Mouse (Mus musculus) spleen, adult 2 months (tissue): Measurements from ENCODE around the gene Simc1.

ENCODE experiments used
- CTCF ChIP-seq: fragments of 200-500 bp; IDR thresholded peaks from 2 replicates; pipeline ENCODE4 v1.5.1; 2011; ENCODE audit warnings: mild to moderate bottlenecking, inconsistent platforms; ENCODE audit not compliant: insufficient read depth, insufficient read length, insufficient replicate concordance; ENCODE audit errors: extremely low read depth
- POLR2A ChIP-seq: fragments of 200-500 bp; IDR thresholded peaks from 2 replicates; pipeline ENCODE4 v1.6.1; 2011; ENCODE audit warnings: low read depth, low read length, inconsistent platforms

DNA sequence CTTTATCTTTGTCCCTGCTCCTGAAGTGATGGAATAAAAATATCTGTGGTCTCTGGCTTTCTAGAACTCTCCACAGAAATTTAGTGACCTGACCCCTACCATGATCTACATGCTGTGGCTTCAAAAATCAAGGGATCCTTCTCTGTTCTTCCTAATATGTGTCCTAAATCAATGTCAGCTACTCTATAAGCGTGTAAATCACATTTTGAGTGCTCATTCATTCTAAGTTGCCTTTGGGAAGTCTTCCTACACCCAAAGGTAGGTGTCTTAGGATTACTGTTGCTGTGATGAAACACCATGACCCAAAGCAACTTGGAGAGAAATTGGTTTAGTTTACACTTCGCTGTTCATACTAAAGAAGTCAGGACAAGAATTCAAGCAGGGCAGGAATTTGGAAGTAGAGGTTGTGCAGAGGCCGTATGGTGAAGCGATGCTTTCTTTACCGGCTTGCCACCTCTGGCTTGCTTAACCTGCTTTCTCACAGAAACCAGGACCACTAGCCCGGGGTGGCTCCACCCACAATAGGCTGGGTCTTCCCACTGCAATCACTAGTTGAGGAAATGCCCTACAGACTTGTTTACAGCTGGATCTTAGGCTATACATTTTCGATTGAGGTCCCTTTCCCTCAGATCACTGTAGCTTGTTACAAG lies 1.2 kb downstream of the Simc1 start:
- TF ChIP-seq CTCF = no peak
- no peak for TF ChIP-seq POLR2A
